7 mouse cellular contexts compared by ENCODE assay signal in the genomic region with DNA sequence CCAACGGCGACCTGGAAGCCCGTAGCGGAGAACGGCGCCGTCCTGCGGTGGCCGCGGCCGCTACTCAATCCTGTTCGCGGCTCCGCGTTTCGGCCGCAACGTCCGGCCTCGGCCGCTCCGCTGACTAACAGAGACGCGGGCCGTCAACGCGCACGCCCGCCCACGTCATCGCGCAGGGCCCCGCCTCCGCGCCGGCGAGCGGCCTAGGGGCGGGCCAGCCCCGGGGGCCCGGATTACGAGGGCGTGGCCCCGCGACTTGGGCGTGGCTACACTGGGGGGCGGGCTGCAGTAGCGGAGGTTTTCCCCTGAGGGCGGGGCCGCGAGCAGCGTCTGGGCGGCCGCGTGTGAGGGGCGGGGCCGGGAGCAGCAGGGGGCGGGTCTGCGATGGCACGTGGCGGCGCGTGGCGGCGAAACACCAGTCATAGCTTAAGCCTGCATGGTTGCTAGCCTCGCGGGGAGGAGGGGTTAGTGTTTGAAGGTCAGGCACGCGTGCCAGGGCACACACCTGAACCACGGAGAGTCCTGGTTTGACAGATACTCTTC. TPM values are rescaled to one million over a fixed set of nuclear protein-coding genes. Genes with fewer than 3 reads are reported as not detected.
A peak's percentile ranks its signal among the peaks of the same experiment; 100 is the strongest.
DNase-seq lines count a peak whose midpoint lies in the region; ATAC-seq and TF ChIP-seq lines count a peak whose summit lies in the region.

A gene (minus strand): TSS at position 132 of the 543 bp plus-strand sequence.

- H3K4me2 ChIP-seq in embryonic facial prominence, embryonic 11.5 days (ENCODE audit: low read depth, low read length): peak within 1 kb of the TSS; percentile 53
- peak within 1 kb of the TSS; percentile 69 for H3K4me2 ChIP-seq in limb, embryonic 12.5 days
- H3K4me2 ChIP-seq in midbrain, embryonic 15.5 days: peak within 1 kb of the TSS; percentile 62

- peak within 1 kb of the TSS; percentile 95 for H3K27ac ChIP-seq in embryonic facial prominence, embryonic 11.5 days (replicated peaks; ENCODE audit: low read depth, low read length)
- peak within 1 kb of the TSS; percentile 33; the same call in 1 of the 2 replicates for H3K27ac ChIP-seq in kidney, adult 2 months (ENCODE audit: insufficient read depth, low read depth, low read length)
- peak within 1 kb of the TSS; percentile 97 for H3K27ac ChIP-seq in limb, embryonic 12.5 days
- H3K27ac ChIP-seq in midbrain, embryonic 15.5 days: peak within 1 kb of the TSS; percentile 90
- peak within 1 kb of the TSS; percentile 76 for H3K27ac ChIP-seq in spleen, adult 2 months (ENCODE audit: insufficient read depth, low read length)

- peak; percentile 100 for DNase-seq in adrenal gland, postnatal 14 days
- peak; percentile 97 for DNase-seq in embryonic facial prominence, embryonic 11.5 days (ENCODE audit: low spot score)
- peak; percentile 98 for DNase-seq in heart, adult 18-20 months
- DNase-seq in kidney, adult 2 months: peak; percentile 98
- DNase-seq in spleen, adult 2 months (ENCODE audit: low read depth in 1 of 2, low spot score in 2 of 2): peak; percentile 88 to 98

- TF ChIP-seq POLR2A in kidney, adult 2 months (IDR thresholded peaks at IDR 0.05; ENCODE audit: low read depth, low read length): peak; percentile 65
- TF ChIP-seq POLR2A in spleen, adult 2 months (IDR thresholded peaks at IDR 0.05; ENCODE audit: low read depth, low read length): peak; percentile 60

- H3K27me3 ChIP-seq in embryonic facial prominence, embryonic 11.5 days (ENCODE audit: control insufficient read depth, insufficient read depth, low read length): no peaks in the 10 kb centered on the region
- H3K27me3 ChIP-seq in kidney, adult 2 months (replicated peaks; ENCODE audit: control insufficient read depth, insufficient read depth, low read length): no peaks in the 10 kb centered on the region
- peaks cover 4% of the 10 kb centered on the region for H3K27me3 ChIP-seq in limb, embryonic 12.5 days
- 0 out of 2 replicates have a peak, but pooled peaks cover 8% of the 10 kb centered on the region for H3K27me3 ChIP-seq in midbrain, embryonic 15.5 days (replicated peaks)
- H3K27me3 ChIP-seq in spleen, adult 2 months (ENCODE audit: control insufficient read depth, insufficient read depth, low read length): peaks cover 1% of the 10 kb centered on the region; the same call in 1 of the 2 replicates

- peak within 1 kb of the TSS; percentile 90 for H3K4me3 ChIP-seq in embryonic facial prominence, embryonic 11.5 days (ENCODE audit: low read depth, low read length)
- peak within 1 kb of the TSS; percentile 80 for H3K4me3 ChIP-seq in kidney, adult 2 months (ENCODE audit: insufficient read depth, low read depth, low read length)
- H3K4me3 ChIP-seq in limb, embryonic 12.5 days (replicated peaks): peak within 1 kb of the TSS; percentile 81
- peak within 1 kb of the TSS; percentile 51 for H3K4me3 ChIP-seq in midbrain, embryonic 15.5 days
- peak within 1 kb of the TSS; percentile 91 for H3K4me3 ChIP-seq in spleen, adult 2 months (ENCODE audit: extremely low read depth, insufficient read depth, insufficient read length)

- TF ChIP-seq CTCF in kidney, adult 2 months (conservative IDR thresholded peaks at IDR 0.05; ENCODE audit: insufficient read depth, insufficient read length, low read depth, low read length): no peak
- 0 out of 2 replicates have a peak, but pooled peaks have one; percentile 2 for TF ChIP-seq CTCF in spleen, adult 2 months (IDR thresholded peaks at IDR 0.05; ENCODE audit: extremely low read depth, insufficient read depth, insufficient read length, insufficient replicate concordance)

- no peaks in the 10 kb centered on the region for H3K36me3 ChIP-seq in embryonic facial prominence, embryonic 11.5 days (replicated peaks; ENCODE audit: control insufficient read depth, insufficient read depth, low read depth, low read length)
- no peaks in the 10 kb centered on the region for H3K36me3 ChIP-seq in kidney, adult 2 months (ENCODE audit: control insufficient read depth, insufficient read depth, low read length)
- no peaks in the 10 kb centered on the region for H3K36me3 ChIP-seq in limb, embryonic 12.5 days
- no peaks in the 10 kb centered on the region for H3K36me3 ChIP-seq in midbrain, embryonic 15.5 days (replicated peaks)
- H3K36me3 ChIP-seq in spleen, adult 2 months (ENCODE audit: control insufficient read depth, insufficient read depth, low read length): no peaks in the 10 kb centered on the region

- peak; percentile 97 for ATAC-seq in embryonic facial prominence, embryonic 11.5 days (replicated peaks; ENCODE audit: insufficient number of reproducible peaks, low FRiP score, low TSS enrichment, low read depth)
- peak; percentile 97 for ATAC-seq in limb, embryonic 12.5 days (ENCODE audit: insufficient number of reproducible peaks, insufficient read depth, low FRiP score, low TSS enrichment, low read depth)
- ATAC-seq in midbrain, embryonic 15.5 days (replicated peaks): peak; percentile 97

- peak within 1 kb of the TSS; percentile 92 for H3K9ac ChIP-seq in embryonic facial prominence, embryonic 11.5 days (replicated peaks; ENCODE audit: low read length)
- peak within 1 kb of the TSS; percentile 92 for H3K9ac ChIP-seq in limb, embryonic 12.5 days (replicated peaks)
- peak within 1 kb of the TSS; percentile 52 for H3K9ac ChIP-seq in midbrain, embryonic 15.5 days

- H3K9me3 ChIP-seq in embryonic facial prominence, embryonic 11.5 days (replicated peaks; ENCODE audit: control insufficient read depth, low read length): no peaks in the 10 kb centered on the region
- H3K9me3 ChIP-seq in limb, embryonic 12.5 days: no peaks in the 10 kb centered on the region
- no peaks in the 10 kb centered on the region for H3K9me3 ChIP-seq in midbrain, embryonic 15.5 days

- under 1% methylated on average over 65 of the region's 70 CpGs for WGBS in embryonic facial prominence, embryonic 11.5 days
- WGBS in kidney, adult 2 months: under 1% methylated on average over 68 of the region's 70 CpGs
- WGBS in limb, embryonic 12.5 days: under 1% methylated on average over 52 of the region's 70 CpGs
- under 1% methylated on average over 70 of the region's 70 CpGs for WGBS in midbrain, embryonic 15.5 days
- under 1% methylated on average over 67 of the region's 70 CpGs for WGBS in spleen, adult 2 months

- no peaks in the 10 kb centered on the region for H3K4me1 ChIP-seq in embryonic facial prominence, embryonic 11.5 days (ENCODE audit: control insufficient read depth, insufficient read depth, low read length)
- peaks cover 5% of the 10 kb centered on the region; the same call in 1 of the 2 replicates for H3K4me1 ChIP-seq in kidney, adult 2 months (ENCODE audit: control insufficient read depth, insufficient read depth, low read length)
- peaks cover 8% of the 10 kb centered on the region for H3K4me1 ChIP-seq in limb, embryonic 12.5 days (replicated peaks)
- peaks cover 25% of the 10 kb centered on the region for H3K4me1 ChIP-seq in midbrain, embryonic 15.5 days
- no peaks in the 10 kb centered on the region; the same call in 1 of the 2 replicates for H3K4me1 ChIP-seq in spleen, adult 2 months (ENCODE audit: control insufficient read depth, insufficient read depth, insufficient read length)

RNA-seq across cellular contexts. Expression of the gene that starts here (rescaled TPM):
- 24.3 and 28.8 TPM in 2 replicates for total RNA-seq in adrenal gland, postnatal 14 days (2021)
- 22.0 and 22.4 TPM in 2 replicates for polyA plus RNA-seq in embryonic facial prominence, embryonic 11.5 days (2014; fragmentation: Nextera tagmentation; extraction: Ambion mirVana)
- 10 to 100 TPM; 23.3 to 30.8 TPM for total RNA-seq in heart, adult 18-20 months (2021)
- polyA plus RNA-seq in kidney, adult 2 months (2012; rRNA removed): 6.7 and 9.5 TPM in 2 replicates
- 20.6 and 23.4 TPM in 2 replicates for polyA plus RNA-seq in limb, embryonic 12.5 days (2016; fragmentation: Nextera tagmentation; extraction: Ambion mirVana)
- polyA plus RNA-seq in midbrain, embryonic 15.5 days (2015; fragmentation: Nextera tagmentation; extraction: Ambion mirVana): 33.2 and 36.2 TPM in 2 replicates
- 6.2 and 7.5 TPM in 2 replicates for polyA plus RNA-seq in spleen, adult 2 months (2012; rRNA removed)

Comparison
In these comparisons a context has a peak if more than half of its experiments do, and no peak if none do; other contexts are left out.
1. Peak in every context shown above with its lines: DNase-seq, ATAC-seq, H3K4me3 ChIP-seq and H3K27ac ChIP-seq.
2. H3K27ac ChIP-seq: peak in every context shown above with its lines; median percentile 97 in limb, embryonic 12.5 days; 95 in embryonic facial prominence, embryonic 11.5 days; 90 in midbrain, embryonic 15.5 days; 76 in spleen, adult 2 months; 33 in kidney, adult 2 months.